9 mouse cellular contexts compared by ENCODE assay signal in genomic region chr4:45513340-45513739, GRCm38 (mm10). TPM values are rescaled to one million over a fixed set of nuclear protein-coding genes. Genes with fewer than 3 reads are reported as not detected.
DNase-seq lines count a peak whose midpoint lies in the region; ATAC-seq and TF ChIP-seq lines count a peak whose summit lies in the region.
"Had no signal": no experiment of that assay in that cellular context is flagged by ENCODE, and none has a peak within 500 bp of the region (broad histone marks: within the 10 kb centered on the region; RNA-seq: fewer than 3 reads in every experiment).

No protein-coding gene starts in this region.

- no peak for TF ChIP-seq CTCF in hindbrain, postnatal 0 days (IDR thresholded peaks at IDR 0.05; ENCODE audit: low read depth)

- no peak overlapping the region for H3K4me3 ChIP-seq in kidney, embryonic 16.5 days (ENCODE audit: low read length)
- H3K4me3 ChIP-seq in embryonic facial prominence, embryonic 10.5 days, result peak overlapping the region; percentile 34; the same call in 1 of the 2 replicates
- no peak overlapping the region for H3K4me3 ChIP-seq in hindbrain, postnatal 0 days (ENCODE audit: low read length)
- H3K4me3 ChIP-seq in midbrain, embryonic 15.5 days, result no peak overlapping the region

- peaks cover 89% of the 10 kb centered on the region for H3K4me1 ChIP-seq in kidney, embryonic 16.5 days (ENCODE audit: insufficient read depth, low read length)
- H3K4me1 ChIP-seq in embryonic facial prominence, embryonic 10.5 days, result peaks cover 91% of the 10 kb centered on the region
- peaks cover 24% of the 10 kb centered on the region for H3K4me1 ChIP-seq in hindbrain, postnatal 0 days (ENCODE audit: insufficient read depth, low read length)
- peaks cover 27% of the 10 kb centered on the region for H3K4me1 ChIP-seq in midbrain, embryonic 15.5 days

- H3K9me3 ChIP-seq in kidney, embryonic 16.5 days (ENCODE audit: low read length), result no peaks in the 10 kb centered on the region
- H3K9me3 ChIP-seq in embryonic facial prominence, embryonic 10.5 days, result no peaks in the 10 kb centered on the region
- no peaks in the 10 kb centered on the region for H3K9me3 ChIP-seq in hindbrain, postnatal 0 days (ENCODE audit: low read length)
- no peaks in the 10 kb centered on the region for H3K9me3 ChIP-seq in midbrain, embryonic 15.5 days

- WGBS in kidney, embryonic 16.5 days, result 48% methylated on average over 2 of the region's 2 CpGs
- WGBS in embryonic facial prominence, embryonic 10.5 days, result 55% methylated on average over 2 of the region's 2 CpGs
- 75% methylated on average over 2 of the region's 2 CpGs for WGBS in hindbrain, postnatal 0 days
- WGBS in midbrain, embryonic 15.5 days, result 63% methylated on average over 2 of the region's 2 CpGs

- no peaks in the 10 kb centered on the region for H3K36me3 ChIP-seq in kidney, embryonic 16.5 days (ENCODE audit: insufficient read depth, low read length)
- no peaks in the 10 kb centered on the region for H3K36me3 ChIP-seq in embryonic facial prominence, embryonic 10.5 days (replicated peaks)
- H3K36me3 ChIP-seq in hindbrain, postnatal 0 days (ENCODE audit: insufficient read depth, low read length), result no peaks in the 10 kb centered on the region
- no peaks in the 10 kb centered on the region for H3K36me3 ChIP-seq in midbrain, embryonic 15.5 days (replicated peaks)

- peak; percentile 33; the same call in 1 of the 2 replicates for ATAC-seq in kidney, embryonic 16.5 days (ENCODE audit: low FRiP score, low TSS enrichment)
- no peak for ATAC-seq in hindbrain, postnatal 0 days
- no peak for ATAC-seq in midbrain, embryonic 15.5 days (replicated peaks)

- peak overlapping the region; percentile 81 for H3K27ac ChIP-seq in kidney, embryonic 16.5 days (ENCODE audit: low read length)
- peak overlapping the region; percentile 67 for H3K27ac ChIP-seq in embryonic facial prominence, embryonic 10.5 days (replicated peaks)
- peak overlapping the region; percentile 58; the same call in 1 of the 2 replicates for H3K27ac ChIP-seq in hindbrain, postnatal 0 days
- H3K27ac ChIP-seq in midbrain, embryonic 15.5 days, result no peak overlapping the region

- DNase-seq in kidney, adult 9 months, result no peak
- no peak for DNase-seq in embryonic facial prominence, embryonic 10.5 days (ENCODE audit: low spot score)
- DNase-seq in hindbrain, postnatal 0 days (ENCODE audit: low spot score), result no peak
- DNase-seq in ovary, postnatal 10 days (ENCODE audit: low spot score), result no peak
- no peak for DNase-seq in urinary bladder, postnatal 4 days (ENCODE audit: low spot score in 2 of 2)
- DNase-seq in frontal cortex, postnatal 25 days (ENCODE audit: low spot score in 2 of 2), result no peak
- DNase-seq: cerebellum, adult 2 months had no signal

- 0 out of 2 replicates have a peak overlapping the region, but pooled peaks have one; percentile 35 for H3K9ac ChIP-seq in kidney, embryonic 16.5 days (replicated peaks; ENCODE audit: low read length)
- no peak overlapping the region for H3K9ac ChIP-seq in hindbrain, postnatal 0 days (replicated peaks; ENCODE audit: low read length)
- no peak overlapping the region for H3K9ac ChIP-seq in midbrain, embryonic 15.5 days

- H3K4me2 ChIP-seq in kidney, embryonic 16.5 days (replicated peaks; ENCODE audit: low read depth, low read length), result peak overlapping the region; percentile 42
- no peak overlapping the region for H3K4me2 ChIP-seq in hindbrain, postnatal 0 days (ENCODE audit: low read depth, low read length)
- H3K4me2 ChIP-seq in midbrain, embryonic 15.5 days, result peak overlapping the region; percentile 28; the same call in 1 of the 2 replicates

- no peaks in the 10 kb centered on the region for H3K27me3 ChIP-seq in kidney, embryonic 16.5 days (ENCODE audit: insufficient read depth, low read length)
- H3K27me3 ChIP-seq in embryonic facial prominence, embryonic 10.5 days (replicated peaks; ENCODE audit: low read depth, poor library complexity, severe bottlenecking), result peaks cover 9% of the 10 kb centered on the region; the same call in 1 of the 2 replicates
- no peaks in the 10 kb centered on the region for H3K27me3 ChIP-seq in hindbrain, postnatal 0 days (ENCODE audit: insufficient read depth, low read length)
- peaks cover 10% of the 10 kb centered on the region; the same call in 1 of the 2 replicates for H3K27me3 ChIP-seq in midbrain, embryonic 15.5 days (replicated peaks)

RNA-seq across cellular contexts. Expression of gene Shb, which starts 18.9 kb away (rescaled TPM):
- 2.7 and 3.1 TPM in 2 replicates for polyA plus RNA-seq in kidney, embryonic 16.5 days (2015; fragmentation: Nextera tagmentation; extraction: Ambion mirVana)
- 3.9 and 4.9 TPM in 2 replicates for polyA plus RNA-seq in embryonic facial prominence, embryonic 10.5 days (2016; fragmentation: Nextera tagmentation; extraction: Ambion mirVana)
- total RNA-seq in hindbrain, postnatal 0 days (2014; rRNA removed), result 29.0 and 33.6 TPM in 2 replicates
- 5.5 and 6.1 TPM in 2 replicates for polyA plus RNA-seq in hindbrain, postnatal 0 days (2015; fragmentation: Nextera tagmentation; extraction: Ambion mirVana)
- polyA plus RNA-seq in midbrain, embryonic 15.5 days (2015; fragmentation: Nextera tagmentation; extraction: Ambion mirVana), result 6.3 and 6.7 TPM in 2 replicates
